Mouse (Mus musculus) liver, embryonic 11.5 days (tissue): ENCODE data around the gene Cdkn3. TPM values are rescaled to one million over a fixed set of nuclear protein-coding genes. Genes with fewer than 3 reads are reported as not detected.
"Not testable (repeated sequence)": the region's sequence is repeated elsewhere in the genome, so short reads cannot be mapped to it uniquely, and the experiment has no call there.

Experiments used
- ATAC-seq: fragments of 200-750 bp; cut with Nextera tagmentation; replicated peaks from 2 replicates; pipeline ENCODE4 v1.8.0; 2017; ENCODE audit warnings: moderate number of reproducible peaks, mild to moderate bottlenecking, moderate TSS enrichment, moderate library complexity; ENCODE audit not compliant: low FRiP score
- DNase-seq: peaks from one replicate; pipeline ENCODE4 v3.0.0-alpha.2; 2017; ENCODE audit warnings: low spot score
- H3K27ac ChIP-seq: fragments of 300-500 bp; sonication (generic); 2 replicates; pipeline ENCODE4 v1.5.1; 2014; ENCODE audit warnings: mild to moderate bottlenecking, low read depth, low read length, control low read depth
- H3K27me3 ChIP-seq: fragments of 300-500 bp; sonication (generic); replicated peaks from 2 replicates; pipeline ENCODE4 v1.6.1; 2014; ENCODE audit warnings: low read length, mixed read lengths; ENCODE audit not compliant: control insufficient read depth, insufficient read depth
- H3K36me3 ChIP-seq: fragments of 300-500 bp; sonication (generic); 2 replicates; pipeline ENCODE4 v1.6.1; 2014; ENCODE audit warnings: mild to moderate bottlenecking, low read length, moderate library complexity, mixed read lengths; ENCODE audit not compliant: control insufficient read depth, insufficient read depth
- H3K4me1 ChIP-seq: fragments of 300-500 bp; sonication (generic); replicated peaks from 2 replicates; pipeline ENCODE4 v1.6.1; 2014; ENCODE audit warnings: low read length, mixed read lengths; ENCODE audit not compliant: control insufficient read depth, insufficient read depth
- H3K4me2 ChIP-seq: fragments of 300-500 bp; sonication (generic); 2 replicates; pipeline ENCODE4 v1.6.1; 2014; ENCODE audit warnings: mild to moderate bottlenecking, control low read depth, moderate library complexity
- H3K4me3 ChIP-seq: fragments of 300-500 bp; sonication (generic); 2 replicates; pipeline ENCODE4 v1.5.1; 2014; ENCODE audit warnings: low read depth, low read length, control low read depth
- H3K9ac ChIP-seq: fragments of 300-500 bp; sonication (generic); 2 replicates; pipeline ENCODE4 v1.6.1; 2014; ENCODE audit warnings: low read depth, low read length, control low read depth
- H3K9me3 ChIP-seq: fragments of 300-500 bp; sonication (generic); 2 replicates; pipeline ENCODE4 v1.6.1; 2016; ENCODE audit warnings: low read length, inconsistent platforms, mixed read lengths; ENCODE audit not compliant: control insufficient read depth
- WGBS: fragments of 180-500 bp; shearing (Covaris S2); extraction: QIAGEN DNeasy Blood & Tissue Kit; methylation state at CpG from one replicate; pipeline ENCODE4 v1.1.7; 2014; 5-methylcytosine and 5-hydroxymethylcytosine counted together
- polyA plus RNA-seq: library from polyadenylated mRNA; unstranded; fragments of >200 nt; fragmentation: Nextera tagmentation; extraction: Ambion mirVana; gene quantifications from 2 replicates; pipeline ENCODE4 v1.2.1, GENCODE M21; 2014

Cdkn3 gene
- polyA plus RNA-seq, 1 experiment from 2014 or later, result 66.0 TPM

- not testable (repeated sequence) for H3K4me3 ChIP-seq, H3K36me3 ChIP-seq, H3K9ac ChIP-seq, H3K9me3 ChIP-seq, ATAC-seq, DNase-seq, H3K4me1 ChIP-seq, H3K4me2 ChIP-seq, H3K27ac ChIP-seq, H3K27me3 ChIP-seq
Measured at GRCm38 (mm10) chr14:46737346-46737745, 23.0 kb upstream of the Cdkn3 start.

DNA sequence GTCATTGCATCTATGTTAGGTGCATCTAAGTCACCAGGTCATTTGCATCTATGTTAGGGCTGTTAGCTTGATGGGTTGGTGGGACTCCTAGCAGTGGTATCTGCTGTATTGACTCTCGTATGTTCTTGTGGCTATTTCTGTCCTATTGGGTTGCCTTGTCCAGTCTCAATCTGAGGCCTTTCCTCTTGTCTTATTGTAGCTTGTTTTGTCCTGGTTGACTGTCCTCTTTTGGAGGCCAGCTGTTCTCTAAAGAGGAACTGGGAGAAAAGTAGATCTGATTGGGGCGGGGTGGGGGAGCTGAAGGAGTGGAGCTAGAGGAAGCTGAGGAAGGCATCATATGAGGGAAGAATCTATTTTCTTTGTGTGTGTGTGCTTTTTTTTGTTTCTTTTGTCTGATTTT lies 17.7 kb upstream of the Cdkn3 start:
- Histone ChIP-seq H3K36me3 (no peaks in the 10 kb centered on the region), H3K27me3 (no peaks in the 10 kb centered on the region), H3K27ac (no peak overlapping the region), H3K9ac (no peak overlapping the region), H3K9me3 (no peaks in the 10 kb centered on the region), H3K4me2 (no peak overlapping the region), H3K4me3 (no peak overlapping the region), H3K4me1 (no peaks in the 10 kb centered on the region)
- DNase-seq, result no peak
- 80% methylated on average over 2 of the region's 2 CpGs for WGBS
- no peak for ATAC-seq

- Histone ChIP-seq H3K4me1 (no peaks in the 10 kb centered on the region), H3K9me3 (no peaks in the 10 kb centered on the region), H3K4me2 (no peak overlapping the region), H3K27me3 (no peaks in the 10 kb centered on the region), H3K4me3 (no peak overlapping the region), H3K9ac (no peak overlapping the region), H3K36me3 (no peaks in the 10 kb centered on the region), H3K27ac (no peak overlapping the region)
- ATAC-seq (no peak), DNase-seq (no peak)
- 89% methylated on average over 8 of the region's 8 CpGs for WGBS
Measured at GRCm38 (mm10) chr14:46745413-46745812, 14.9 kb upstream of the Cdkn3 start.

DNA sequence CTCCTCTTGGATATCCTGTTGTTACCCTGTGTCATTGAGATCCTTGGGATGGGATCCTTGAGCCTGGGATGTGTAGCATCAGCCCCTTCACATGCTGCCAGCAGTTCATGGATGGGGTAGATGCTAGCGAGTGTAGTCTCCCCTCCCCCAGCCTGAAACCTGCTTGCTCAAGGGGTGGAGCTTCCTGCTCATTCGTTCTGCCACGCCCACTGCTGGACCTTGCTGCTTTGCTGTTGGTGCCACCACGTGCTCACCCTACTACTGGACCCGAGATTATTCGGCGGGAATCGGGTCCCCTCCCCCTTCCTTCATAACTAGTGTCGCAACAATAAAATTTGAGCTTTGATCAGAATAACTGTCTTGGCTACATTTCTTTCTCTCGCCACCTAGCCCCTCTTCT lies 6.0 kb upstream of the Cdkn3 start:
- H3K9ac ChIP-seq, ATAC-seq, H3K36me3 ChIP-seq, H3K4me3 ChIP-seq, H3K4me1 ChIP-seq, H3K9me3 ChIP-seq, H3K27me3 ChIP-seq, DNase-seq, H3K4me2 ChIP-seq, H3K27ac ChIP-seq: not testable (repeated sequence)
- 51% methylated on average over 8 of the region's 10 CpGs for WGBS

DNA sequence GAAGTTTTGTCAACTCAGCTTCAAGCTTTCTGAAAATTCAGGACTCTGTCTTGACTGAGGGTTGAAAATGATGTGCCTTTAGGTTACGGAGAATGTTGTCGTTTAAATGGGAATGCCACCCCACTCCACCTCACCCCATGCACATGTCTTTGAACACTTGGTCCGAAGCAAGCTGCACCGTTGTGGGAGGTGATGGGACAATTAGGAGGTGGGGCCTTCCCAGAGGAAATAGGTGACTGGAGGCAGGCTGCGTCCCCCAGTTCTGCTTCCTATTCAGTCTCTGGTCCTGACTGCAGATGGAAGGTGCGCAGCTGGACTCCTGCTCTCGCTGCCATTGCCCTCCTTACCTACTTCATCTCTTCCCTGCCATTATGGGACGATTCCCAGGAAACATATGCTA lies 4.5 kb upstream of the Cdkn3 start:
- Histone ChIP-seq H3K36me3 (no peaks in the 10 kb centered on the region), H3K27ac (no peak overlapping the region), H3K4me2 (no peak overlapping the region), H3K4me1 (no peaks in the 10 kb centered on the region; the same call in 1 of the 2 replicates), H3K4me3 (no peak overlapping the region), H3K9me3 (no peaks in the 10 kb centered on the region), H3K9ac (no peak overlapping the region), H3K27me3 (no peaks in the 10 kb centered on the region)
- ATAC-seq, result no peak
- 91% methylated on average over 8 of the region's 8 CpGs for WGBS
- DNase-seq, result no peak

- 54% methylated on average over 9 of the region's 9 CpGs for WGBS
- no peak for ATAC-seq
- Histone ChIP-seq H3K9me3 (no peaks in the 10 kb centered on the region), H3K4me1 (peaks cover 4% of the 10 kb centered on the region; the same call in 1 of the 2 replicates), H3K27ac (no peak overlapping the region), H3K27me3 (no peaks in the 10 kb centered on the region), H3K9ac (no peak overlapping the region), H3K36me3 (no peaks in the 10 kb centered on the region), H3K4me2 (no peak overlapping the region), H3K4me3 (no peak overlapping the region)
- no peak for DNase-seq
Measured at GRCm38 (mm10) chr14:46757736-46758135, 2.6 kb upstream of the Cdkn3 start.

- H3K4me1 ChIP-seq, result peaks cover 4% of the 10 kb centered on the region; the same call in 1 of the 2 replicates
- H3K9ac ChIP-seq, result 0 out of 2 replicates have a peak overlapping the region, but pooled peaks have one; percentile 16
- H3K4me2 ChIP-seq, result peak overlapping the region; percentile 82
- H3K9me3 ChIP-seq, result no peaks in the 10 kb centered on the region
- no peaks in the 10 kb centered on the region for H3K27me3 ChIP-seq
- DNase-seq (no peak), ATAC-seq (no peak)
- peak overlapping the region; percentile 79 for H3K4me3 ChIP-seq
- 2% methylated on average over 7 of the region's 7 CpGs for WGBS
- no peak overlapping the region for H3K27ac ChIP-seq
- H3K36me3 ChIP-seq, result peaks cover 4% of the 10 kb centered on the region; the same call in 1 of the 2 replicates
Measured at GRCm38 (mm10) chr14:46759970-46760354, 379 bp upstream of the Cdkn3 start.

DNA sequence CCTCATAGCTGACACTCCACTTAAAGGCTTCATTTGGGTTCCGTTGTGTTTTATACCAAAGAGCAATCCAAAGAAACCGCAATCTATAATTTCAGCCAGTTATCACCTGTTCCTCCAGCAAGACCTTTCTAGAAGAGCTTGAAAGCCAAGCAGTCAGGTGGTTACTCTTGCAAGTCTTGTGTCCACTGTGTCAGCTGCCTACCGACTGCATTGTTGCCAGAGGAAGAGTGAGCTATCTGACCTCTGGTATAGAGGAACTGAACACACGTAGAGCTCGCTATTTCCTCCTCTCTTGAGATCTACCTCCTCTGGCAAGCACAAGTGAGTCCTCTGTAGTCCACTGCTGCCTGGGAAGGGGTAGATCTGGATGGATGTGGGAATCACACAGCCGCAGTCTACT lies 845 bp downstream of the Cdkn3 start:
- H3K4me1 ChIP-seq, result peaks cover 4% of the 10 kb centered on the region; the same call in 1 of the 2 replicates
- ATAC-seq, result no peak
- H3K9me3 ChIP-seq, result no peaks in the 10 kb centered on the region
- no peak overlapping the region for H3K27ac ChIP-seq
- H3K9ac ChIP-seq, result peak overlapping the region; percentile 79
- DNase-seq, result no peak
- H3K4me3 ChIP-seq, result peak overlapping the region; percentile 79
- H3K27me3 ChIP-seq, result no peaks in the 10 kb centered on the region
- H3K36me3 ChIP-seq, result peaks cover 6% of the 10 kb centered on the region; the same call in 1 of the 2 replicates
- peak overlapping the region; percentile 82 for H3K4me2 ChIP-seq
- 39% methylated on average over 6 of the region's 6 CpGs for WGBS

DNA sequence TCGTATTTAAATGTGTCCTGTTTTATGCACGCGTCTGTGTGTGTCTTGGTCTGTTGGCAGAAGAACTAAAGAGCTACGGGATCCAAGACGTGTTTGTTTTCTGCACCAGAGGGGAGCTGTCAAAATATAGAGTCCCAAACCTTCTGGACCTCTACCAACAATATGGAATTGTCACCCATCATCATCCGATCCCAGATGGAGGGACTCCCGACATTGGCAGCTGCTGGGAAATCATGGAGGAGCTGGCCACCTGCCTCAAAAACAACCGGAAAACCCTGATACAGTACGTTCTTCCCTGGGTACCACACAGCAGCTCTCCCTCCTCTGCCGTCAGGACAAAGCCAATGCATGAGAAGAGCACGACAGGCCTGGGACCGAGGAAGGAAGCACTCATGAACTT lies 6.8 kb downstream of the Cdkn3 start:
- 86% methylated on average over 12 of the region's 12 CpGs for WGBS
- no peak overlapping the region for H3K4me3 ChIP-seq
- H3K4me2 ChIP-seq, result no peak overlapping the region
- no peak overlapping the region for H3K27ac ChIP-seq
- DNase-seq, result no peak
- peaks cover 24% of the 10 kb centered on the region; the same call in 1 of the 2 replicates for H3K36me3 ChIP-seq
- no peak overlapping the region for H3K9ac ChIP-seq
- ATAC-seq, result no peak
- no peaks in the 10 kb centered on the region for H3K9me3 ChIP-seq
- H3K27me3 ChIP-seq, result no peaks in the 10 kb centered on the region
- H3K4me1 ChIP-seq, result no peaks in the 10 kb centered on the region
